Mouse (Mus musculus) liver, embryonic 14.5 days (tissue): ENCODE results near the gene Mybphl. TPM values are rescaled to one million over a fixed set of nuclear protein-coding genes. Genes with fewer than 3 reads are reported as not detected.

Experiments
- ATAC-seq: fragments of 200-750 bp; cut with Nextera tagmentation; 2 replicates; pipeline ENCODE4 v1.8.0; 2017; ENCODE audit warnings: moderate number of reproducible peaks, mild to moderate bottlenecking, moderate library complexity; ENCODE audit not compliant: insufficient read depth
- DNase-seq, 3 experiments: peaks; one replicate each; pipeline ENCODE4 v3.0.0-alpha.2; 2012 to 2013; ENCODE audit warnings: low read depth in 3 of 3, low spot score in 3 of 3
- H3K27ac ChIP-seq: fragments of 300-500 bp; sonication (generic); 2 replicates; pipeline ENCODE4 v1.5.1; 2014; ENCODE audit warnings: moderate library complexity, mild to moderate bottlenecking, control low read depth, inconsistent platforms
- H3K27me3 ChIP-seq: fragments of 300-500 bp; sonication (generic); 2 replicates; pipeline ENCODE4 v1.6.1; 2014; ENCODE audit warnings: mild to moderate bottlenecking, low read length, moderate library complexity; ENCODE audit not compliant: control insufficient read depth, insufficient read depth
- H3K36me3 ChIP-seq: fragments of 300-500 bp; sonication (generic); replicated peaks from 2 replicates; pipeline ENCODE4 v1.6.1; 2014; ENCODE audit warnings: low read depth; ENCODE audit not compliant: control insufficient read depth, insufficient read depth
- H3K4me1 ChIP-seq, 2 experiments: fragments of 200-500 bp in 1 of 2; fragments of 300-500 bp in 1 of 2; sonication (generic) in 1 of 2; replicated peaks; 2 replicates each; pipeline ENCODE4 v1.6.1; 2012 to 2014; ENCODE audit warnings: antibody characterized with exemption in 1 of 2, inconsistent platforms in 1 of 2, low read length in 1 of 2; ENCODE audit not compliant: control insufficient read depth in 2 of 2, insufficient read depth in 2 of 2
- H3K4me2 ChIP-seq: fragments of 300-500 bp; sonication (generic); 2 replicates; pipeline ENCODE4 v1.6.1; 2014; ENCODE audit warnings: low read depth, mild to moderate bottlenecking, control low read depth, moderate library complexity
- H3K4me3 ChIP-seq, 2 experiments: fragments of 200-500 bp in 1 of 2; fragments of 300-500 bp in 1 of 2; sonication (generic) in 1 of 2; 2 replicates each; pipeline ENCODE4 v1.5.1; 2012 to 2014; ENCODE audit warnings: low read depth in 2 of 2, low read length in 2 of 2, mild to moderate bottlenecking in 2 of 2, control low read depth in 1 of 2, inconsistent platforms in 1 of 2, moderate library complexity in 1 of 2; ENCODE audit not compliant: insufficient read depth in 1 of 2
- H3K9ac ChIP-seq: fragments of 300-500 bp; sonication (generic); replicated peaks from 2 replicates; pipeline ENCODE4 v1.6.1; 2014; ENCODE audit warnings: mild to moderate bottlenecking, control low read depth, moderate library complexity
- H3K9me3 ChIP-seq: fragments of 300-500 bp; sonication (generic); 2 replicates; pipeline ENCODE4 v1.6.1; 2016; ENCODE audit warnings: low read length, mixed read lengths; ENCODE audit not compliant: control insufficient read depth
- CTCF ChIP-seq: IDR thresholded peaks from 2 replicates; pipeline ENCODE4 v1.5.1; 2016; ENCODE audit warnings: antibody characterized with exemption, low read depth, control low read depth
- EP300 ChIP-seq: IDR thresholded peaks from 2 replicates; pipeline ENCODE4 v1.6.1; 2016; ENCODE audit warnings: antibody characterized with exemption, low read depth
- WGBS: fragments of 180-500 bp; shearing (Covaris S2); extraction: QIAGEN DNeasy Blood & Tissue Kit; methylation state at CpG from one replicate; pipeline ENCODE4 v1.1.7; 2014; ENCODE audit not compliant: insufficient replicate concordance; 5-methylcytosine and 5-hydroxymethylcytosine counted together
- polyA plus RNA-seq, 2 experiments: library from polyadenylated mRNA; depleted of rRNA in 1 of 2; stranded (reverse) in 1 of 2; unstranded in 1 of 2; fragments of >200 nt; fragmentation: Nextera tagmentation in 1 of 2; extraction: Ambion mirVana in 1 of 2; gene quantifications; 2 replicates each; pipeline versions ENCODE4 v1.2.1 to v1.2.3; 2012 to 2014

Gene Mybphl
- polyA plus RNA-seq, 2 experiments = 0.10 to 0.20 TPM

- Histone ChIP-seq H3K27me3 (no peaks in the 10 kb centered on the region), H3K4me1 (peaks cover 10 to 22% of the 10 kb centered on the region in 2 experiments; a peak in 3 of 4 replicates), H3K36me3 (no peaks in the 10 kb centered on the region; the same call in 1 of the 2 replicates), H3K9ac (no peak overlapping the region), H3K4me3 (no peak overlapping the region), H3K9me3 (no peaks in the 10 kb centered on the region), H3K4me2 (no peak overlapping the region), H3K27ac (no peak overlapping the region)
- DNase-seq (no peak), ATAC-seq (no peak)
- WGBS = 80% methylated on average over 10 of the region's 10 CpGs
- TF ChIP-seq CTCF (no peak), EP300 (no peak)
These were observed 21.5 kb downstream of the Mybphl start for GRCm38 (mm10) chr3:108386186-108386585.

GRCm38 (mm10) chr3:108389111-108389545 is 24.4 kb downstream of the Mybphl start:
- TF ChIP-seq CTCF = peak; percentile 99
- no peak for TF ChIP-seq EP300
- peaks cover 6 to 8% of the 10 kb centered on the region in 2 experiments; a peak in 3 of 4 replicates for H3K4me1 ChIP-seq
- H3K27ac ChIP-seq = no peak overlapping the region
- no peaks in the 10 kb centered on the region; the same call in 1 of the 2 replicates for H3K36me3 ChIP-seq
- H3K4me3 ChIP-seq = no peak overlapping the region
- no peaks in the 10 kb centered on the region for H3K27me3 ChIP-seq
- peak; percentile 86 to 88 (median 86) for DNase-seq
- H3K9ac ChIP-seq = no peak overlapping the region
- H3K4me2 ChIP-seq = no peak overlapping the region
- H3K9me3 ChIP-seq = no peaks in the 10 kb centered on the region
- ATAC-seq = peak; percentile 65
- 0% methylated on average over 5 of the region's 5 CpGs for WGBS

GRCm38 (mm10) chr3:108392299-108392698 is 27.6 kb downstream of the Mybphl start:
- 33% methylated on average over 10 of the region's 10 CpGs for WGBS
- H3K4me3 ChIP-seq = no peak overlapping the region
- DNase-seq (no peak), ATAC-seq (no peak)
- H3K4me2 ChIP-seq = no peak overlapping the region
- H3K9me3 ChIP-seq = no peaks in the 10 kb centered on the region
- peaks cover 0 to 3% of the 10 kb centered on the region in 2 experiments; a peak in 1 of 4 replicates for H3K4me1 ChIP-seq
- no peak for TF ChIP-seq EP300
- TF ChIP-seq CTCF = no peak
- H3K27me3 ChIP-seq = no peaks in the 10 kb centered on the region
- no peak overlapping the region for H3K27ac ChIP-seq
- no peak overlapping the region for H3K9ac ChIP-seq
- no peaks in the 10 kb centered on the region for H3K36me3 ChIP-seq

GRCm38 (mm10) chr3:108392793-108393192 is 28.1 kb downstream of the Mybphl start:
- Histone ChIP-seq H3K4me3 (no peak overlapping the region), H3K9ac (no peak overlapping the region), H3K9me3 (no peaks in the 10 kb centered on the region), H3K4me2 (no peak overlapping the region), H3K4me1 (peaks cover 0 to 3% of the 10 kb centered on the region in 2 experiments; a peak in 1 of 4 replicates), H3K27ac (no peak overlapping the region), H3K36me3 (no peaks in the 10 kb centered on the region), H3K27me3 (no peaks in the 10 kb centered on the region)
- no peak for TF ChIP-seq CTCF
- no peak for TF ChIP-seq EP300
- DNase-seq (no peak), ATAC-seq (no peak)
- WGBS = 61% methylated on average over 15 of the region's 15 CpGs

- Histone ChIP-seq H3K9ac (no peak overlapping the region), H3K4me3 (no peak overlapping the region), H3K27ac (no peak overlapping the region), H3K4me1 (no peaks in the 10 kb centered on the region), H3K36me3 (no peaks in the 10 kb centered on the region), H3K27me3 (no peaks in the 10 kb centered on the region), H3K9me3 (no peaks in the 10 kb centered on the region), H3K4me2 (no peak overlapping the region)
- TF ChIP-seq EP300 (no peak), CTCF (no peak)
- DNase-seq = no peak
- ATAC-seq = no peak
- 81% methylated on average over 9 of the region's 9 CpGs for WGBS
These were observed 33.6 kb downstream of the Mybphl start for GRCm38 (mm10) chr3:108398281-108398680.
